Mouse (Mus musculus): Measurements from ENCODE around the gene Cbx5.

The Cbx5 gene

GRCm38 (mm10) chr15:103214971-103215907 lies 24.4 kb downstream of the Cbx5 start:
- peak; percentile 87 for DNase-seq

GRCm38 (mm10) chr15:103214149-103214548 lies 25.5 kb downstream of the Cbx5 start:
- DNase-seq: no peak

- DNase-seq: peak; percentile 35
These were observed 34.5 kb downstream of the Cbx5 start for GRCm38 (mm10) chr15:103205156-103205555.

GRCm38 (mm10) chr15:103202088-103202793 lies 37.4 kb downstream of the Cbx5 start:
- DNase-seq: peak; percentile 65

GRCm38 (mm10) chr15:103197785-103198184 lies 41.8 kb downstream of the Cbx5 start:
- DNase-seq: no peak

- no peak for DNase-seq
These were observed 42.8 kb downstream of the Cbx5 start for GRCm38 (mm10) chr15:103196835-103197234.

GRCm38 (mm10) chr15:103193606-103194005 lies 46.0 kb downstream of the Cbx5 start:
- DNase-seq: peak; percentile 58

- peak; percentile 60 for DNase-seq
These were observed 48.8 kb downstream of the Cbx5 start for GRCm38 (mm10) chr15:103190531-103191462.

GRCm38 (mm10) chr15:103190083-103190482 lies 49.5 kb downstream of the Cbx5 start:
- DNase-seq: no peak

GRCm38 (mm10) chr15:103187803-103188202 lies 51.8 kb downstream of the Cbx5 start:
- DNase-seq: no peak

GRCm38 (mm10) chr15:103185462-103186198 lies 54.0 kb downstream of the Cbx5 start:
- peak; percentile 52 for DNase-seq

GRCm38 (mm10) chr15:103183651-103184610 lies 55.7 kb downstream of the Cbx5 start:
- DNase-seq: no peak

GRCm38 (mm10) chr15:103183135-103183534 lies 56.5 kb downstream of the Cbx5 start:
- peak; percentile 67 for DNase-seq

GRCm38 (mm10) chr15:103182166-103182790 lies 57.3 kb downstream of the Cbx5 start:
- DNase-seq: peak; percentile 91

- DNase-seq: no peak
These were observed 59.2 kb downstream of the Cbx5 start for GRCm38 (mm10) chr15:103180406-103180805.

- no peak for DNase-seq
These were observed 60.8 kb downstream of the Cbx5 start for GRCm38 (mm10) chr15:103178767-103179166.

- peak; percentile 40 for DNase-seq
These were observed 61.5 kb downstream of the Cbx5 start for GRCm38 (mm10) chr15:103178137-103178536.

GRCm38 (mm10) chr15:103177611-103178041 lies 62.0 kb downstream of the Cbx5 start:
- no peak for DNase-seq

- DNase-seq: peak; percentile 96
These were observed 62.7 kb downstream of the Cbx5 start for GRCm38 (mm10) chr15:103176874-103177421.

- DNase-seq: no peak
These were observed 66.4 kb downstream of the Cbx5 start for GRCm38 (mm10) chr15:103173251-103173650.
